Mouse (Mus musculus) lung, postnatal 0 days (tissue): ENCODE data around the gene St6galnac5.

Experiments
- CTCF ChIP-seq: IDR thresholded peaks from 2 replicates; pipeline ENCODE4 v1.5.1; 2016; ENCODE audit warnings: antibody characterized with exemption, mild to moderate bottlenecking
- EP300 ChIP-seq: IDR thresholded peaks from 2 replicates; pipeline ENCODE4 v1.6.1; 2016; ENCODE audit warnings: antibody characterized with exemption, mild to moderate bottlenecking, control low read depth

DNA sequence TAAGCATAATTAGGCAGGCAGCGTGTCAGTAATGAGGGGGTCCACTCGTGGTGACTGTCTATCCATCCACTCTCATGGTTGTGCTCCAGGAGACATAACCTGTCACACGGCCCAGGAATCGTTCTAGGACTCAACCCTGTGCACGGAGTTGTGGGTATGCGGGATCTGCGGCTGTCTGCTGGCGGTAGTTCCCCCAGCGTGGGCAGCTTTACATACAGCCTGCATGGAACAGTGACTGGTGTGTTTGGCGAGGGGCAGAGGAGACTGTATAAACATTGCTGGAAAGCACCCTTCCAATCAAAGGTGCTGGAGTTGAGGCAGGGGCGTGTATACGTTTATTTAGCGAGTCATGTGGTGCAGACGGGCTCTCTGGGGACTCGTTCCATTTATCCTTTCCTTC, 58.5 kb downstream of the St6galnac5 start:
- TF ChIP-seq CTCF (no peak), EP300 (no peak)
